Mouse (Mus musculus): ENCODE data around the gene Npas3. TPM values are rescaled to one million over a fixed set of nuclear protein-coding genes. Genes with fewer than 3 reads are reported as not detected.

Gene Npas3
- polyA plus RNA-seq, 1 experiment from 2014 or later, result 0.61 TPM

- H3K4me2 ChIP-seq (replicated peaks; ENCODE audit: low read depth), result no peak overlapping the region
- TF ChIP-seq EP300 (optimal IDR thresholded peaks at IDR 0.05) (no peak), CTCF (IDR thresholded peaks at IDR 0.05; ENCODE audit: low read depth) (no peak)
- H3K27me3 ChIP-seq (ENCODE audit: control insufficient read depth, insufficient read depth, low read length), result no peaks in the 10 kb centered on the region
- no peak overlapping the region for H3K9ac ChIP-seq (ENCODE audit: low read length)
- no peak overlapping the region for H3K4me3 ChIP-seq (ENCODE audit: low read depth, low read length)
- no peaks in the 10 kb centered on the region for H3K4me1 ChIP-seq (replicated peaks; ENCODE audit: control insufficient read depth, insufficient read depth)
- H3K27ac ChIP-seq (replicated peaks), result no peak overlapping the region
- ATAC-seq (ENCODE audit: low FRiP score, low TSS enrichment) (no peak), DNase-seq (ENCODE audit: low spot score) (no peak)
- no peaks in the 10 kb centered on the region for H3K9me3 ChIP-seq (ENCODE audit: control insufficient read depth, low read length)
- 58% methylated on average over 3 of the region's 3 CpGs for WGBS
- H3K36me3 ChIP-seq (ENCODE audit: control insufficient read depth, insufficient read depth, low read length), result no peaks in the 10 kb centered on the region
Measured at GRCm38 (mm10) chr12:53331800-53332199, 83.3 kb downstream of the Npas3 start.

GRCm38 (mm10) chr12:53333251-53333650, 84.8 kb downstream of the Npas3 start:
- TF ChIP-seq EP300 (optimal IDR thresholded peaks at IDR 0.05), result no peak
- TF ChIP-seq CTCF (IDR thresholded peaks at IDR 0.05; ENCODE audit: low read depth), result no peak
- ATAC-seq (ENCODE audit: low FRiP score, low TSS enrichment), result no peak
- Histone ChIP-seq H3K4me2 (replicated peaks; ENCODE audit: low read depth) (no peak overlapping the region), H3K9me3 (ENCODE audit: control insufficient read depth, low read length) (no peaks in the 10 kb centered on the region), H3K27ac (replicated peaks) (no peak overlapping the region), H3K4me3 (ENCODE audit: low read depth, low read length) (no peak overlapping the region), H3K36me3 (ENCODE audit: control insufficient read depth, insufficient read depth, low read length) (no peaks in the 10 kb centered on the region), H3K4me1 (replicated peaks; ENCODE audit: control insufficient read depth, insufficient read depth) (no peaks in the 10 kb centered on the region), H3K9ac (ENCODE audit: low read length) (no peak overlapping the region), H3K27me3 (ENCODE audit: control insufficient read depth, insufficient read depth, low read length) (no peaks in the 10 kb centered on the region)
- 59% methylated on average over 2 of the region's 2 CpGs for WGBS
- DNase-seq (ENCODE audit: low spot score), result no peak

- no peaks in the 10 kb centered on the region for H3K4me1 ChIP-seq (replicated peaks; ENCODE audit: control insufficient read depth, insufficient read depth)
- H3K9ac ChIP-seq (ENCODE audit: low read length), result no peak overlapping the region
- WGBS, result 55% methylated on average over 14 of the region's 14 CpGs
- H3K27me3 ChIP-seq (ENCODE audit: control insufficient read depth, insufficient read depth, low read length), result no peaks in the 10 kb centered on the region
- H3K4me2 ChIP-seq (replicated peaks; ENCODE audit: low read depth), result no peak overlapping the region
- H3K27ac ChIP-seq (replicated peaks), result no peak overlapping the region
- no peak for TF ChIP-seq EP300 (optimal IDR thresholded peaks at IDR 0.05)
- DNase-seq (ENCODE audit: low spot score) (no peak), ATAC-seq (ENCODE audit: low FRiP score, low TSS enrichment) (no peak)
- no peaks in the 10 kb centered on the region for H3K9me3 ChIP-seq (ENCODE audit: control insufficient read depth, low read length)
- no peaks in the 10 kb centered on the region for H3K36me3 ChIP-seq (ENCODE audit: control insufficient read depth, insufficient read depth, low read length)
- H3K4me3 ChIP-seq (ENCODE audit: low read depth, low read length), result no peak overlapping the region
Measured at GRCm38 (mm10) chr12:53338349-53338948, 90.0 kb downstream of the Npas3 start.

GRCm38 (mm10) chr12:53342741-53343140, 94.3 kb downstream of the Npas3 start:
- H3K36me3 ChIP-seq (ENCODE audit: control insufficient read depth, insufficient read depth, low read length), result no peaks in the 10 kb centered on the region
- 40% methylated on average over 9 of the region's 9 CpGs for WGBS
- ATAC-seq (ENCODE audit: low FRiP score, low TSS enrichment), result no peak

GRCm38 (mm10) chr12:53351860-53352259, 103.4 kb downstream of the Npas3 start:
- H3K9me3 ChIP-seq (ENCODE audit: control insufficient read depth, low read length), result no peaks in the 10 kb centered on the region
- no peak overlapping the region for H3K9ac ChIP-seq (ENCODE audit: low read length)
- H3K4me1 ChIP-seq (replicated peaks; ENCODE audit: control insufficient read depth, insufficient read depth), result no peaks in the 10 kb centered on the region
- DNase-seq (ENCODE audit: low spot score), result no peak
- H3K4me3 ChIP-seq (ENCODE audit: low read depth, low read length), result no peak overlapping the region
- no peak overlapping the region for H3K27ac ChIP-seq (replicated peaks)
- H3K4me2 ChIP-seq (replicated peaks; ENCODE audit: low read depth), result no peak overlapping the region
- 50% methylated on average over 7 of the region's 7 CpGs for WGBS
- no peak for ATAC-seq (ENCODE audit: low FRiP score, low TSS enrichment)
- H3K36me3 ChIP-seq (ENCODE audit: control insufficient read depth, insufficient read depth, low read length), result no peaks in the 10 kb centered on the region
- TF ChIP-seq CTCF (IDR thresholded peaks at IDR 0.05; ENCODE audit: low read depth), result no peak
- TF ChIP-seq EP300 (optimal IDR thresholded peaks at IDR 0.05), result no peak
- H3K27me3 ChIP-seq (ENCODE audit: control insufficient read depth, insufficient read depth, low read length), result no peaks in the 10 kb centered on the region

More at GRCm38 (mm10) chr12:53342741-53343140, 94.3 kb downstream of the Npas3 start:
- TF ChIP-seq CTCF (IDR thresholded peaks at IDR 0.05; ENCODE audit: low read depth) (no peak), EP300 (optimal IDR thresholded peaks at IDR 0.05) (no peak)
- H3K9ac ChIP-seq (ENCODE audit: low read length), result no peak overlapping the region
- H3K27me3 ChIP-seq (ENCODE audit: control insufficient read depth, insufficient read depth, low read length), result no peaks in the 10 kb centered on the region
- H3K4me3 ChIP-seq (ENCODE audit: low read depth, low read length), result no peak overlapping the region
- H3K9me3 ChIP-seq (ENCODE audit: control insufficient read depth, low read length), result no peaks in the 10 kb centered on the region
- H3K4me1 ChIP-seq (replicated peaks; ENCODE audit: control insufficient read depth, insufficient read depth), result no peaks in the 10 kb centered on the region
- H3K27ac ChIP-seq (replicated peaks), result no peak overlapping the region
- no peak overlapping the region for H3K4me2 ChIP-seq (replicated peaks; ENCODE audit: low read depth)
- no peak for DNase-seq (ENCODE audit: low spot score)

- Histone ChIP-seq H3K27ac (replicated peaks) (no peak overlapping the region), H3K4me2 (replicated peaks; ENCODE audit: low read depth) (no peak overlapping the region), H3K36me3 (ENCODE audit: control insufficient read depth, insufficient read depth, low read length) (no peaks in the 10 kb centered on the region), H3K4me3 (ENCODE audit: low read depth, low read length) (no peak overlapping the region), H3K9me3 (ENCODE audit: control insufficient read depth, low read length) (no peaks in the 10 kb centered on the region), H3K27me3 (ENCODE audit: control insufficient read depth, insufficient read depth, low read length) (no peaks in the 10 kb centered on the region), H3K9ac (ENCODE audit: low read length) (no peak overlapping the region), H3K4me1 (replicated peaks; ENCODE audit: control insufficient read depth, insufficient read depth) (no peaks in the 10 kb centered on the region)
- DNase-seq (ENCODE audit: low spot score) (no peak), ATAC-seq (ENCODE audit: low FRiP score, low TSS enrichment) (no peak)
- TF ChIP-seq CTCF (IDR thresholded peaks at IDR 0.05; ENCODE audit: low read depth) (no peak), EP300 (optimal IDR thresholded peaks at IDR 0.05) (no peak)
- 85% methylated on average over 5 of the region's 5 CpGs for WGBS
Measured at GRCm38 (mm10) chr12:53365751-53366150, 117.3 kb downstream of the Npas3 start.

All from stomach, postnatal 0 days (tissue).